Mouse (Mus musculus): ENCODE data around the gene Il1f6. TPM values are rescaled to one million over a fixed set of nuclear protein-coding genes. Genes with fewer than 3 reads are reported as not detected.

The Il1f6 gene
- polyA plus RNA-seq, 1 experiment from 2014 or later = 2.5 TPM

Other genes starting within 250 kb of the Il1f6 start
- gene Hnmt, start 166.0 kb upstream of the Il1f6 start, polyA plus RNA-seq (2015; fragmentation: Nextera tagmentation; extraction: Ambion mirVana) = 1.4 and 2.2 TPM in 2 replicates
- gene Tbpl2, start 118.8 kb upstream of the Il1f6 start, polyA plus RNA-seq (2015; fragmentation: Nextera tagmentation; extraction: Ambion mirVana) = not detected in 2 replicates
- 0.92 and 2.7 TPM in 2 replicates for gene Il1f8, start 62.3 kb upstream of the Il1f6 start, polyA plus RNA-seq (2015; fragmentation: Nextera tagmentation; extraction: Ambion mirVana)
- 6.3 and 9.1 TPM in 2 replicates for gene Il1f9, start 28.9 kb upstream of the Il1f6 start, polyA plus RNA-seq (2015; fragmentation: Nextera tagmentation; extraction: Ambion mirVana)
- 35.9 and 38.4 TPM in 2 replicates for gene Il1f5, start 61.5 kb downstream of the Il1f6 start, polyA plus RNA-seq (2015; fragmentation: Nextera tagmentation; extraction: Ambion mirVana)
- 1.2 and 1.5 TPM in 2 replicates for gene Il1f10, start 75.8 kb downstream of the Il1f6 start, polyA plus RNA-seq (2015; fragmentation: Nextera tagmentation; extraction: Ambion mirVana)
- gene Il1rn, start 121.4 kb downstream of the Il1f6 start, polyA plus RNA-seq (2015; fragmentation: Nextera tagmentation; extraction: Ambion mirVana) = 16.3 TPM in 2 replicates
- 8.2 and 8.4 TPM in 2 replicates for gene Psd4, start 152.2 kb downstream of the Il1f6 start, polyA plus RNA-seq (2015; fragmentation: Nextera tagmentation; extraction: Ambion mirVana)